Mouse (Mus musculus): ENCODE results near the gene Obox5. TPM values are rescaled to one million over a fixed set of nuclear protein-coding genes. Genes with fewer than 3 reads are reported as not detected.
"Not testable (repeated sequence)": the region's sequence is repeated elsewhere in the genome, so short reads cannot be mapped to it uniquely, and the experiment has no call there.

The Obox5 gene
- polyA plus RNA-seq (2015; fragmentation: Nextera tagmentation; extraction: Ambion mirVana) = not detected in 2 replicates

GRCm38 (mm10) chr7:15749831-15750230, at the start of gene Obox5:
Obox5 (plus strand) TSS chr7:15750131.
- H3K27me3 ChIP-seq (replicated peaks); H3K9me3 ChIP-seq; H3K4me3 ChIP-seq (replicated peaks); H3K4me2 ChIP-seq; H3K36me3 ChIP-seq; H3K9ac ChIP-seq; H3K4me1 ChIP-seq; H3K27ac ChIP-seq; ATAC-seq (ENCODE audit: insufficient read depth, low FRiP score, low read depth): not testable (repeated sequence)
- WGBS = 64% methylated on average over 2 of the region's 2 CpGs

GRCm38 (mm10) chr7:15749296-15749695, 635 bp upstream of the Obox5 start:
- ATAC-seq (ENCODE audit: insufficient read depth, low FRiP score, low read depth); H3K27me3 ChIP-seq (replicated peaks); H3K36me3 ChIP-seq; H3K4me1 ChIP-seq; H3K9me3 ChIP-seq; H3K27ac ChIP-seq; H3K9ac ChIP-seq; H3K4me3 ChIP-seq (replicated peaks); H3K4me2 ChIP-seq: not testable (repeated sequence)
- WGBS = 69% methylated on average over 5 of the region's 5 CpGs

Other genes starting within 250 kb of the Obox5 start
- not detected in 2 replicates for gene Obox3, start 110.2 kb upstream of the Obox5 start, polyA plus RNA-seq (2015; fragmentation: Nextera tagmentation; extraction: Ambion mirVana)
- not detected in 2 replicates for gene Obox6, start 89.5 kb downstream of the Obox5 start, polyA plus RNA-seq (2015; fragmentation: Nextera tagmentation; extraction: Ambion mirVana)
- gene Crx, start 129.8 kb downstream of the Obox5 start, polyA plus RNA-seq (2015; fragmentation: Nextera tagmentation; extraction: Ambion mirVana) = not detected in 2 replicates
- not detected in 2 replicates for gene Crxos, start 132.5 kb downstream of the Obox5 start, polyA plus RNA-seq (2015; fragmentation: Nextera tagmentation; extraction: Ambion mirVana)
- 686 and 711 TPM in 2 replicates for gene Selenow, start 172.3 kb downstream of the Obox5 start, polyA plus RNA-seq (2015; fragmentation: Nextera tagmentation; extraction: Ambion mirVana)
- gene Nop53, start 195.9 kb downstream of the Obox5 start, polyA plus RNA-seq (2015; fragmentation: Nextera tagmentation; extraction: Ambion mirVana) = 173 and 183 TPM in 2 replicates
- 49.0 and 49.6 TPM in 2 replicates for gene Ehd2, start 217.4 kb downstream of the Obox5 start, polyA plus RNA-seq (2015; fragmentation: Nextera tagmentation; extraction: Ambion mirVana)

Data from stomach, embryonic 15.5 days (tissue).